Mouse (Mus musculus) cerebellum, adult 11 months (tissue): ENCODE results near the gene Ssr2.
A peak's percentile ranks its signal among the peaks of the same experiment; 100 is the strongest.

Source experiments
- DNase-seq: peaks from one replicate; pipeline ENCODE4 v3.0.0; 2022

The Ssr2 gene

DNA sequence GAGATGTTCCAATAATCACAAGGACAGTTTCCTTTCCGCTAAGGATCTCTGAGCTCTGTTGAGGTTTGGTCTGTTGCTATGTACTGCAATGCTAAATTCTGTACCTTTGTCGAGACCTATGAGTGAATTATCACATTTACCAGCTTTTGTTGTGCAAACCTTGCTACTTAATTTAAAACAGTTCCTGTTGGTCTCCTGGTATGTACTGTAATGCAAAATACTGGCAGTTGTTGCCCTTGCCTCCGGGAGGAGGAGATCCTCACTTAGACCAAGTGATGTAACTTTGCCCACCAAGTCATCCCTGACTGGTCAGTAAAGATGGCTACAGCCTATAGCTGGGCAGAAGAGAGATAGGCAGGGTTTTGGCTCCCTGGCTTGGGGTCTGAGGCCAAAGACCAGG is at the start of gene Ssr2:
Gene Ssr2 (plus strand): TSS at position 337 of the 400 bp plus-strand sequence.
- DNase-seq = no peak

DNA sequence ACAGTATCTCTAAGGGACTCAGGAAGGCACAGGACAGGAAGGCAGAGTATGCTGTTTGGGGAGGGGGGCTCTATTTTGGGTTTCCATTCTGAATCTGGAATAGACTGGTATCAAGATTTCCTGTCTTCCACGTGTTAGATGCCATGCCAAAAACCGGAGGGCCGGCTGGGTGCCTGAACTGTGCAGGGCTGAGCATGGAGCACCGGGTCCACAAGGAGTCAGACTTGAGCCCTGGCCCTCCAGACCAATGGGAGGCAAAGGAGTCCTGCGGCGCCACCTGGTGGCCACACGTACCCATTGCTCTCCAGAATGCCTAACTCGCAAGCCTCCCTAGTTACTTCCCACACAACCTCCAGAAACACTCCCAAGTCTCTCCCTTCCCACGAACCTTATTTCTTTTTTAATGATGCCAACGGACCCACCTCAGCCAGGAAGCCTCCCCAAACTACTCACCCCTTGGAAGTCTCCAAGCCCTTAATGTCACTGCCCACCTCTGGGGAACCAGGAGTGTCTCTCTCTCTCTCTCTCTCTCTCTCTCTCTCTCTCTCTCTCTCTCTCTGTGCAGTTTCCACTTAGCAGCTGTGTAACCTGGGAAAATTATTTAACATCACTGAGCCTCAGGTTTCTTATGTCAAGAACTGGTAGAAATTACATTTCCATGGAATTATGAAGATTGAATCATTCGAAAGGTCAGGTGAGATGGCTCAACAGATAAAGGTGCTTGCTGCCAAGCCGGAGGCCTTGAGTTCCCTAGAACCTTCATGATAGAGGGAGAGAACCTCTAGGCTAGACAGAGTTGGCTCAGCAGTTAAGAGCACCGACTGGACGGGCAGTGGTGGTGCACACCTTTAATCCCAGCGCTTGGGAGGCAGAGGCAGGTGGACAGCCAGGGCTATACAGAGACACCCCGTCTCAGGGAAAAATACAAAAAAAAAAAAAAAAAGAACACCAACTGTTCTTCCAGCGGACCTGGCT is 49.2 kb upstream of the Ssr2 start:
- DNase-seq = peak; percentile 83

DNA sequence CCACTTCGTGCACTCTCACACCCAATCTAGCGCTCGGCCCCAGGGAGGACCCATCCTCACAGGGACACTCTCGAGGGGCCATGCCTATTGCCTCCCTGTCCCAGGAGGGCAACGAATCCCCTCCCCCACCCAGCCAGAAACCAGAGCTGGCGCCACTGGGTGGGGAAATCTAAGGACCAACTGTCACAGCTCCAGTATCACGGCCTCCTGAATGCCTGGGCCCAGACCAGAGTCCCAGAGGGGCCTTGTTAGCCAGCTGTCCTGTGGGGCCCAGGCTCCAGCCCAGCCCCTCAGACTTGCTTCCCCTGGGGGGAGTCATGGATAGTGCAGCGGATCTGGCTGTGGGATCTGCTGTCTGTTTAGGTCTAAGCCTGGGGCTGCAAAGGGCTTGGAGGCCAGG is 48.1 kb upstream of the Ssr2 start:
- DNase-seq = no peak

DNA sequence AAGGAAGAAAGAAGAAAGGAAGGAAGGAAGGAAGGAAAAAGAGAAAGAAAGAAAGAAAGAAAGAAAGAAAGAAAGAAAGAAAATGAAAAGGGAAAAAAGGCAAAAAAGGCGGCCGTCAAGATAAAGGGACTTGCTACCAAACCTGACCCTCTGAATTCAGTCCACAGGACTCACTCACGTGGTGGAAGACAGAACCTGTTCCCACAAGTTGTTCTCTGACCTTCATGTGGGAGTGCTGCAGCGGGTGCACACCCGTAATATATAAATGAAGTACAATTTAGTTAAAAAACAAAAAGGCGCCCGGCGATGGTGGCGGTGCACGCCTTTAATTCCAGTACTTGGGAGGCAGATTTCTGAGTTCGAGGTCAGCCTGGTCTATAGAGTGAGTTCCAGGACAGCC is 47.0 kb upstream of the Ssr2 start:
- no peak for DNase-seq

DNA sequence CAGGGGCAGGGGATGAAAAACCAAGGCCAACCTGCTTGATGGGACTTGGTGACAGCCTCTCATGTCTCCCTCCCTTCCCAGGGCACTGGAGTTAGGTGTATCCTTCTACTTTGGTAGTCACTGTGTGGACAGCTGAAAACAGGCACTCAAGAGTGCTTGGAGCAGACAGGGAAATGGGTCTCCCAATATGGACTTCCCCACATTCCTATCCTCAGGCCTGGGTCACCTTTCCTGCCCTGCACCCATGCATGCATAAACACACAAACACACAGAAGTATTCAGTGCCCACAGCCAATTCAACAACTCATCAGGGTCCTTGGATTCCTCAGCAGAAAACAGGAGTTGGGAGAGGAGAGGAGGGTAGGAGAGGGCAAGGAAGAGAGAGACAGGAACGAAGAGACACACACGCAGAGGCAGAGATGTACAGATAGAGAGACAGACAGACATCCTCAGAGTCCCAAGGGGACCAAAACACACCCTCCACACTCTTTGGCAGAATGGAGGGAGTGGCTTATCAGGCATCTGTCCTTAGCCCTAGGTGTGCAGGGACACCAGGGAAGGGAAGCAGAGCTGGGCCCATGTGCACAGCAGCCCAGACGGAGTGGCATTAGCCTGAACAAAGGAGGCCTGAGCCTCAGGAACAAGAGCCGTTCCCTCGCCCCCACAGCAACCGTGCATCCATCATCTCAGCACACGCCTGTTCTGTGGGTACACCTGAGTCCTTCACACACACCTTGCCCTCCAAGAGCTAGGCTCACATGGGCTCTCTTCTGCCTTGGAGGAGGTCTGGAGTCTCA is 46.3 kb upstream of the Ssr2 start:
- DNase-seq = no peak

DNA sequence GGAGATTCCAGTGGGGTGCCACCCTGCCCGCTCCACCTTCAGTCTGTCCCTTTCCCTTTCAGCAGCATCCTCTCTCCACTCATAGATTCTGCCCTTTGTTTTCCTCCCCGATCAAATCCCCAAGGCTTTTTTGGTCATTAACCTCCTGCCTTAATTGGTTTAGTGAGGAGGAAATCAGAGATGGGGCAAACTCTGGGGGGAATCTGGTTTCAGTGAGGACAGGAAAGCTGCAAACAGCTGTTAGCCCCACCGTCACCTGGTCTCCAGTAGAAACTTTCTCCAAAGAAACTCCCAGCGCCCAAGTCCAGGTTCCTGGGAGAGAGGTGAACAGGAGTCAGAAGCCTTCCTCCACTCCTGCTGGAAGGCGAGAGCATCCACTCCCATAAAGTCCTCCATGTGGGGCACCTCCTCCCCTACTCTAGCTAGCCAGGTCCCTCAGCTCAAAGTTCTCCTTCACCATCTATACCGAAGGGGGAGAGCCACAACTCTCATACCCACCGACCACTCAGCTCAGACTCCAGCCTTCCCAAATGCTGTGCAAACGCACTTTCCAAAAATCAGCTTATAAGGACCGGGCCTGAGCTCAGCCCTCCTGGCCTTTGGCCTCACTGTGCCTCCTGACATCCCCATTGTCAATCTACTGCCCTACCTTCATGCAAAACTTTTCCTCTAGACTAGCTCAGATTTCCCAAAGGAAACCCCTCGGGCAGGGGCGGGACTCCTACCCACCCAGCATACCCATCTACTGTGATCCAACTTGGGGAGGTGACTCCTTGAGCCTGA is 45.4 kb upstream of the Ssr2 start:
- DNase-seq = no peak

DNA sequence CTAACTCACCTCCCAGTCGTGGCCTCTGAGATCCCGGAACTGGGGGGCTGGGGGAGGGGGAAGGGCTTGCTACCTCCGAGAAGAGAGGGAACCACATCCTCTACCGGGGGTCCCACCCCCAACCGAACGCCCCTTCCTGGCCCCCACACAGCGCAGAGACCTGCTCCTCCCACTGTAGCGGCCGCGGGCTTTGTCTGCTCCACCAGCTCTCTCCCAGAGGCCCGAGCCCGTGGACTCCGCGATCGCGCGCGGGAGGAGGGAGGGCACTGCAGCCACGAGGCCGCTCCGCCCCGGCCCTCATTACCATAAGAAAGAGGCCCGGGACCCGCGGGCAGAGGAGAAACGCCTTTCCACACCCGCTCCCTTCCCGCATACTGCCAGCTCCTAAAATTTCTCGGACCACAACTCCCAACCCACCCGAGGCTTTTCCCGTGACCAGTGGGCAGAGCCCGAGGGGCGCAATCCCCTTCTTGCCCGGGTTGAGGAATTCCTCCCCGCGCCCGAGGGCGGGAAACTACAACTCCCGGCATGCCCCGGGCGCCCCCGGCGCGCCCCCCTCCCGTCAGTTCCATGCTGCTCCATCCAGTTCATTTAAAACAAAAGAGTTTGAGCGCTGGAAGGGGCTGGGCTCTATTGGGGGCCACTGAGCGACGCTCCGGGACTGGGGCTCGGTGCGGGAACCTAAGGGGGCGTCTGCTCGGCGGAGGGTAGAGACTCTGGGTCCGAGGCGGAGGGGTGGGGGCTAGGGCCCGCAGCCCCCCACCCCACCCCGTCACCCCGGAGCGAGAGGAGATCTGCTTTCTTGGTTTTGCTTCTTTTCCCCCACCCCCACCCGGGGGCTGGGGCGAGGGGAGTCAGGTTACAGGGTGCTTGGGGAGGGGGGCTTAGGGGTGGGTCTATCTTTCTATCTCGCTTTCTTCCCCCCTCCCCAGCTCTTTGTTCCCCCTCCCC is 44.1 kb upstream of the Ssr2 start:
- DNase-seq = peak; percentile 82

DNA sequence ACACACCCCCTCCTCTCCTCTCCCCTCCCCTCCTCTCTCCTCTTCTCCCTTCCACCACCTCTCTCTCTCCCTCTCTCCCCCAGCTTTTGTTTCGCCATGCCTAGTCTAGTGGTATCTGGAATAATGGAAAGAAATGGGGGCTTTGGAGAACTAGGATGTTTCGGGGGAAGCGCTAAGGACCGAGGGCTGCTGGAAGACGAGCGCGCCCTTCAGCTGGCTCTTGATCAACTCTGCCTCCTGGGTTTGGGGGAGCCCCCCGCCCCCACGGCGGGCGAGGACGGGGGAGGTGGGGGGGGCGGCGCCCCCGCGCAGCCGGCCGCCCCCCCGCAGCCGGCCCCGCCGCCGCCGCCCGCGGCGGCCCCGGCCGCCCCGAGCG is 43.4 kb upstream of the Ssr2 start, which contains the start of gene Mex3a:
Gene Mex3a (plus strand): TSS at position 97 of the 376 bp plus-strand sequence.
- no peak for DNase-seq

DNA sequence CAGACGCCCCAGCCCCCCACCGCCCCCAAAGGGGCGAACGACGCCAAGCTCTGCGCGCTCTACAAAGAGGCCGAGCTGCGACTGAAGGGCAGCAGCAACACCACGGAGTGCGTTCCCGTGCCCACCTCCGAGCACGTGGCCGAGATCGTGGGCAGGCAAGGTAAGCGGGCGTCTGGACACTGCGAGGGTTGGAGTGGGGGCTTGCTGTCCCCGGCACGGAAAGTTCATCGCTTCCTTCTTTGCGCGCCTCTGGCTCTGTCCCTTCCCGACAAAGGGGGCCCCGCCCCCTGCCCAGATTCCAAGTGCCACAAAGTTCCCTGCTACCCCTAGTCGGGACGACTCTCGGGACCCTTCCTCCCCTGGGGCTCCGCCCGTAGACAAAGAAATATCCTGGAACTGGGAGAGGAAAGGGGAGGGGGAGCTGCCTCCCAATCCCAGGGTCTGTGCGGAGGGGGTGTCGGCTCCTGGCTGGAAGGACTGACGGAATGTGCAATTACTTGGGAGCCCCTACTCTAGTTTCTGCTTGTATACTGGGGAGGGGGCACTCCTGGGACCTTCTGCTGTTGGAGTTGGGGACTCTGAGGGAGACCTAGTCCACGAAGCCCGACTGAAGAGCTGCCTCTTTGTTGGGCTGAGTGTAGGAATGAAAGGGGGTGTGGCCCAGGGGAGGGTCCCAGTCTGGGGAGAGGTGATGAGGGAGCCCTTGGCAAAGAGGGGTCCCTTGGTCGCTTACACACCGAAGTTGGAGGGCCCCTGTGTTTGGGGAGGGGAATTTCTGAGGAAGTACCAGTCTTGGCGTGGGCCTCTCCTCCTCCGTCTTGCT is 42.8 kb upstream of the Ssr2 start:
- no peak for DNase-seq

DNA sequence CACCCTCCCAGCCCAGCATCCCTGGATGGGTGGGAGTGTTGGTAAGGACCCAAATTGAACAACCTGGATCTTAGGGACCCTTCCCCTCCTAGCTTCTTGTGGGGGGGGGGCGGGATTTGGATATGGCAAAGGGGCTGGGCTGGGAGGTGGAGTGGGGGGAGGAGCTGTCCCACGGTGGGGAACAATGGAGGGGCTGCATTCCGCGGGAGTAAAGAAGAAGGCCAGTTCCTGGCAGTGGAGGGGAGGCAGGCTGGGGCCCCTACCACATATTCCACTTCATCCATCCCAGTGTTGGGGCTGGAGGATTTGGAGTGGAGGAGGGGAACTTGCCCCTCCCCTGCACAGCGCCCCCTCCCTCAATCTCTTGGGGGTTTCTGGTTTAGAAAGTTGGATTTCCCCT is 42.0 kb upstream of the Ssr2 start:
- no peak for DNase-seq

DNA sequence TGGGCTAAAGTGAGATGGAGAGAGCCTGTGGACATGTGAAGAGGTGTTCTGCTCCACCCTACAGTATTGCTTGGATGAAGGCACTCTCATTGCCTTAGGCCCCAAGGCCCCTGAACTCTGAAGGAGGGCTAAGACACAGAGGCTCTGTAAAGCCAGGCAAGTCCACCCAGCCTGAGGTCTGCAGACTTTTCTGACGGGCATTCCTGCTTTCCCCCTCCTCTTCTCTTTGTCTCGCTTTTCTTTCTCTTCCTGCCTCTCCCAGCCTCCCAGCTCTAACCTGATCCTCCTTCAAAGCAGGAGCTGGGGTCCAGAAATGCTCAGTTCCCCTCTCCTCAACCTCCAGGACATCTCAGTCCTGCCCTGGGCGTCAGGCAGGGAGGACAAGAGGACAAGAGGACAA is 40.7 kb upstream of the Ssr2 start:
- no peak for DNase-seq

DNA sequence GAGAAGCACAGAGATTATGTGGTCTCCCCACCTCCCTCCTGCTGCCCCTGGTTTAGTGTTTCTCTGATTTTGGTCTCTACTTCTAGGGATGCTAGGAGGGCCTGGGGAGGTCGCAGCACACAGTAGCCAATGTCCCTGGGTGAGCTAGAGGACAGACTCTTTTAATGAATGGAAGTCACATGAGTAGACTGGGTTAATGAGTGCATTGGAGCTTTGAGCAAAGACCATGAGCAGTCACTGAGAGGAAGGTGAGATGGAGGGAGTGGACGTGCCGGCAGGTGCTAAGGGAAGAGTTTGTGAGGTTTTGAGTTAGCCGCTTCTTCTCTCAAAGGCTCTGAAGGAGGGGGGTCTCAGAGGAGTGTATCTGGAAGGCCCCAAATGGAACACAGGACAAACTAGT is 40.1 kb upstream of the Ssr2 start:
- no peak for DNase-seq

DNA sequence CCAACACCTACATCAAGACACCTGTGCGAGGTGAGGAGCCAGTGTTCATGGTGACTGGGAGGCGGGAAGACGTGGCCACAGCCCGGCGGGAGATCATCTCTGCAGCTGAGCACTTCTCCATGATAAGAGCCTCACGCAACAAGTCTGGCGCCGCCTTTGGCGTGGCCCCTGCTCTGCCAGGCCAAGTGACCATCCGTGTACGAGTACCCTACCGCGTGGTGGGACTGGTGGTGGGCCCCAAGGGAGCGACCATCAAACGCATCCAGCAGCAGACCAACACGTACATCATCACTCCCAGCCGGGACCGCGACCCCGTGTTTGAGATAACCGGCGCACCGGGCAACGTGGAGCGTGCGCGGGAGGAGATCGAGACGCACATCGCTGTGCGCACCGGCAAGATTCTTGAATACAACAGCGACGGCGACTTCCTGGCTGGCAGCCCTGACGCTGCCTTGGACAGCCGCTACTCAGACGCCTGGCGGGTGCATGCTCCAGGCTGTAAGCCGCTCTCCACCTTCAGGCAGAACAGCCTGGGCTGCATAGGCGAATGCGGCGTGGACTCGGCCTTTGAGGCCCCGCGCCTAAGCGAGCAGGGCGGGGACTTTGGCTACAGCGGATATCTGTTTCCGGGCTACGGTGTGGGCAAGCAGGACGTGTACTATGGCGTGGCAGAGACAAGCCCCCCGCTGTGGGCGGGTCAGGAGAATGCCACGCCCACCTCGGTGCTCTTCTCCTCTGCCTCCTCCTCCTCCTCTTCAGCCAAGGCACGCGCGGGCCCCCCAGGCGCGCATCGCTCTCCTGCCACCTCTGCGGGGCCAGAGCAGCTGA is 39.4 kb upstream of the Ssr2 start:
- peak; percentile 82 for DNase-seq

DNA sequence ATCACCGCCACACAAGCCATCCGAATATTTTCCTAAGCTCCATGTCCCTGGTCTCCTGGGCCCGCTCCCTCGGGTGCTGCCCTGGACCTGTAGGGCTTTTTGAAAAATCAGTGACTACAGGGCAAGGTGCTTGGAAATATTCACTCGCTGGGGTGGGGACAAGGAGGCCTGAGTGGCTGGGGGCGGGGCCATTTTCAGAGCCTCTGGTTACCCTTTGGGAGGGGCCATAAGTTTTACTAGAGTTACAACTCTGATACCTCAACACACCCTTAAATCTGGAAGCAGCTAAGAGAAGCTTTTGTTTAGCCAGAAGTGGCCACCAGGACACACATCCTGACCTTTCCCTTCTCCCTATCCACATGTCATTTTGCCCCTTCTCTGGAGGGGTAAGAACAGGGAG is 38.5 kb upstream of the Ssr2 start:
- no peak for DNase-seq

DNA sequence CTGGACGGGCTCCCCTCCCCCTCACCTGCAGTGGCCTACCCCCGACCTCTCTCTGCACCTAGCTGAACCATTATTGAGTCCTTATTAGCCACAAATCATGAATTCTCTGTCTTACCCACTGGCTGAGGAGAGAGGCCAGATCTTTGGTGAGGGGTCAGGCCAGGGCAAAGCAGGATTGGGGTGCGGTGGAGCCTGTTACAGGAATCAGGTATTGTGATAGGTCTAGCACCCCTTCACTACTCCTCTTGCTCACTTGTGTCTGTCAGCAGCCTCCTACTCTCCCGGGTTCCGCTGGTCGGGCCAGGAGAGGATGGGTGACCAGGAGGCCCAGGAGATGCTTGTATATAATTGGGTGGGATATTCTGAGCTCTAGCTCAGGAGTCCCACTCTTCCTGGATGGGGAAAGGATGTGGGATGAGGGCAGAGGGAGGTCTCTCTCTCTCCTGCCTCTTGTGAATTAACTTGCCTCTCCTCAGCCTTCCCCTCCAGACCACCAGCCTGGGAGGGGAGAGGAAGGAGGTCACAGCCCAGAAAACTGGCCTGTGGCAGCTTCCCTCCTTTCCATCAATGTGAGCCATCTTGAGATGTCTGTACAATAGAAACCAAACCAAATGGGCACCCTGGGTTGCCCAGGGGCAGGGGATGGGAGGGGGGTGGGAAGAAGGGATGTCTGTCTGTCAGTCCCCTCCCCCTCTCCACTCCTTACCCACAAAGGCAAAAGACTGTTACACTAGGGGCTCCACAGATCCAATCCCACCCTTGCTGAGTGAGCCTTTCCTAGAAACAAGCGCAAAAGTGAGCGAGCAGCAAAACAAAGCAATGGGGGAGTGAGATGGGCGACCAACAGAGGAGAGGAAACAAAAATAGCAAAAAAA is 37.2 kb upstream of the Ssr2 start:
- DNase-seq = no peak

DNA sequence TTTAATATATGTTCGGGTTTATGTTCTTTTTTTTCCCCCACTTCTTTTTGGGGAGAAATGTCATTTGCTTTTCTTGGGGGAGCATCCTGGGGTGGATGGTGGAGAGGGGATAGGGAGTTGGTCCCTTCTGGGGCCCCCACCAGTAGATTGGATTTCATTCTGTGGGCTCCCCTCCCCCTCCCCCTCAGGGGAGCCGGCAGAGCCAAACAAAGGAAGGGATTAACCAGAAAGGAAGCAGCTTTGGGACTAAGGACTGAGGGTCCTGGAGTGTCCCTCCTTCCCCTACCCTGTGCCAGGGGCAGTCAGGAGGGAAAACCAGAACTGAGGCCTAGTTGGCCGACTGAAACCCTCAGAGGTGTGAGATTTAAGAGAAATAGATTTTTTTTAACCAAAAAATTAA is 36.3 kb upstream of the Ssr2 start:
- DNase-seq = no peak

DNA sequence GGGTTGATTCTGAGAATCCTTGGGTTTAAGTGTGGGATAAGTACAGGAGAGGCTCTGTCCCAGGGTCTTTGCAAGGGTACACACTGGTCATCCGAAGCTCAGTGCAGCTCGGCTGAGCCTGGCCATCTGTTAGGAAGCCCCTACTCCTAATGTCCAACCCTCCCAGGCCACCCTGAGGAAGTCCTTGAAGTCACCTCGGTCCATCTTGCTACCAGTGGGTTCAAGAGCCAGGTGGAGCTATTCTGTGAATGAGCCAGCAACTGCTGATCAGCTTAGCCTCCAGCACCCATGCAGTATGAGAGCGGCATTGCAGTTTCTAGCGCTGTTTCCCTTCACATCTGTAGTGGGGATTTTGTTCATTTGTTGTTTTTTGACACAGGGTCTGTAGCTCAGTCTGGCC is 35.6 kb upstream of the Ssr2 start:
- no peak for DNase-seq

DNA sequence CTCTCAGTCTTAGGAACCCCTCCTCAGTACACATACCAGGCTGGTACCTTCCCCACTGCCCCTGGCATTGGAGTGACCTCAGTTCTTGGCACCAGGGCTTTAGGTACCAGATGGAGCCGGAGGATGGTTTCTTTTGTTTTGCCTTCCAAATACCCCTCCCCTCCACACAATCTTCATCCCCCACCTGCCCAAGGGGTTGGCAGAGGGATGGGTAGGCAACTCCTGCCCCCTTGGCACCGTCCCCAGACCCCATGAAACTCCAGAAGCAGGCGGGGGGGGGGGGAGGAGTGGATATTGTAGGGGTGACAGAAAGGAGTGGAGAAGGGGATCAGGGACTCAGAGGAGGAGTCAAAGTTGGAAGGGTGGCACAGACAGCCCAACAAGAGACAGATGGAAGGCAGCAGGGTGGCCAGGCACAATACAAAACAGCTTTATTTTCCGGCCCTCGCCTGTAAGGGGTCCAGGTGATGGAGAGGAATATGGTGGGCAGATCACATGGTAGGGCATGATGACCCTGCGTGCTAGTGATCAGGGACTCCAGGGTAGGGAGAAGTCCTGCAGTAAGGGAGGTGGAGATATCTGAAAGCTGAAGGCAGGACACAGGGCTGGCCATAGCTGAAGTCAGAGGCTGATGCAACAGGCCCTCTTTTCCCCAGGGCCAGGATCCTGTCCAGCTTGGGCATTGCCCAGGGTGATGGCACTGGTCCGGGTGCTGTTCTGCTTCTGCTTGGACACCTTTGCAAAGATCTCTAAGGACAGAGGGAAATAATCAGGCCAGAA is 33.9 kb upstream of the Ssr2 start:
- no peak for DNase-seq
